Mouse (Mus musculus) kidney, adult 11 months (tissue): ENCODE measurements around the gene Aamp.

Experiments used
- DNase-seq: peaks from one replicate; pipeline ENCODE4 v3.0.0; 2022

The Aamp gene

DNA sequence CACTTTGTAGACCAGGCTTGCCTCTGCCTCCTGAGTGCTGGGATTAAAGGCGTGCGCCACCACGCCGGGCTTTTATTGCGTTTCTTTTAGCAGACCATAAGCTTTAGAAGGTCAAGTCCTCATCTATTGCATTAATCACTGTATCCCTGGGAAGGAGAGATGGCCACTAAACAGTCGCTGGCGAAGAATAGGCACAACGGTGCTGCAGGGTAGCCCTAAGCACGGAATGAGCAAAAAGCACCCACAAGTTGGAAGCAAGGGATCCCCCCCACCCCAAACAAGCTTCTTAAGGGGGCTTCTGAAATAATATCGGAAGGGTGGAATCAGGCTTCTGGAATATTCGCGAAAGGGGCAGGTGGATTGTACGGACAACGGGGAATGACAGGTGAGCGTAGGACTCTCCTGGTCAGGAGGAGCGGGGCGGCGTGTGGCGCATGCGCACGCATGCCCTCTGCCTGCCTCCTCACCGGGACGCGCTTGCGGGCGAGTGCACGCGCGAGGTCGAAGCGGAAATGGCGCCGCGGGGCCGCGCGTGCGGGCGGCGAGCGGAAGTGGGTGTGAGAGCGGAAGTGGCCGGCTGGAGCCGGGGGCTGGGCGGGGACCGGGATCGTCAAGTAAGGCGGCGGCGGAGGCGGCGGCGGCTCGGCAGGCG is 48.5 kb downstream of the Aamp start, which contains the start of gene Arpc2:
Gene Arpc2 (plus strand): TSS at position 147 of the 652 bp plus-strand sequence.
- DNase-seq, result peak; percentile 97

DNA sequence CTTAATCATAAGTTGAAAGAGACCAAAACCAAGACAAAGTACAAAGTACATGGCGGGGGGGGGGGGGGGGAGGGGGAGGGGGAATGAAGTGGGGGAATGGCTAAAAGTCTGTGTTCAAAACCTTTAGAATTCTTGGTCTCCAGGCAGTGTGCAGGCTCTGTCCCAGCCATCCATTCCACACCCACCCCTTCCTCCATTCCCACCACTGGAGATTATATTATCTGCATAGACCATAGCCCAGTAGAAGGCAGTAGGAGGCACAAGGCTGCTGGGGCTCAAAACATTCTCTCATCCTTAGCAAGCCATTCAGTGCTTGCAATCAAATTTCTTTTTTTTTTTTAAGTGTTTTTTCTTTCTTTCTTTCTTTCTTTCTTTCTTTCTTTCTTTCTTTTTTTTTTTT is 53.5 kb downstream of the Aamp start:
- DNase-seq, result no peak

DNA sequence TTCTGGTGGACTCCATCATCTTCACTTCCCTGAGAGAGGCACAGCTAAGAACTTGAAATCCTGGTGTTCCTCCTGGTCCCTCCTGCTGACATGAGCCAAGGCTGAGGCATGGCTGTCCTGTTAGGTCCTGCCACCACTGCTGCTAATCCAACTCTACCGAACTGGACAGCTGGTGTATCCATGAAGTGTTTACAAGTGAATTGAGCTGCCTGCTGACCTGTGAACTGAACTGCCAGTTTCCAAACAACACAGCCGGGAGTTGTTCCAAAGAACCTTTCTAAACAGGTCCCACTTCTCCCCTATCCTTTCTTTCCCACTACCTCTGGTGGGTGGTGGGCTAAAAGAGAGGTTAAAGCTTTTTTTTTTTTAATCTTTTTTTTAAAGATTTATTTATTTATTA is 54.6 kb downstream of the Aamp start:
- no peak for DNase-seq
